Mouse (Mus musculus) lung, adult 2 months (tissue): Measurements from ENCODE around the gene Phf6.
"Not testable (repeated sequence)": the region's sequence is repeated elsewhere in the genome, so short reads cannot be mapped to it uniquely, and the experiment has no call there.

Source experiments
- CTCF ChIP-seq: fragments of 200-500 bp; IDR thresholded peaks from 2 replicates; pipeline ENCODE4 v1.5.1; 2011; ENCODE audit warnings: mild to moderate bottlenecking, low read length, control low read depth; ENCODE audit not compliant: insufficient read depth
- POLR2A ChIP-seq: fragments of 200-500 bp; IDR thresholded peaks from 2 replicates; pipeline ENCODE4 v1.6.1; 2011; ENCODE audit warnings: low read depth, mild to moderate bottlenecking, control low read depth, low read length, borderline replicate concordance; ENCODE audit errors: extremely low read depth

GRCm38 (mm10) chrX:53004887-53005286, 92.8 kb downstream of the Phf6 start:
- not testable (repeated sequence) for TF ChIP-seq CTCF, POLR2A
